Mouse (Mus musculus) lung, postnatal 0 days (tissue): ENCODE data around the gene Sec16b.

Experiments
- CTCF ChIP-seq: IDR thresholded peaks from 2 replicates; pipeline ENCODE4 v1.5.1; 2016; ENCODE audit warnings: antibody characterized with exemption, mild to moderate bottlenecking
- EP300 ChIP-seq: IDR thresholded peaks from 2 replicates; pipeline ENCODE4 v1.6.1; 2016; ENCODE audit warnings: antibody characterized with exemption, mild to moderate bottlenecking, control low read depth

DNA sequence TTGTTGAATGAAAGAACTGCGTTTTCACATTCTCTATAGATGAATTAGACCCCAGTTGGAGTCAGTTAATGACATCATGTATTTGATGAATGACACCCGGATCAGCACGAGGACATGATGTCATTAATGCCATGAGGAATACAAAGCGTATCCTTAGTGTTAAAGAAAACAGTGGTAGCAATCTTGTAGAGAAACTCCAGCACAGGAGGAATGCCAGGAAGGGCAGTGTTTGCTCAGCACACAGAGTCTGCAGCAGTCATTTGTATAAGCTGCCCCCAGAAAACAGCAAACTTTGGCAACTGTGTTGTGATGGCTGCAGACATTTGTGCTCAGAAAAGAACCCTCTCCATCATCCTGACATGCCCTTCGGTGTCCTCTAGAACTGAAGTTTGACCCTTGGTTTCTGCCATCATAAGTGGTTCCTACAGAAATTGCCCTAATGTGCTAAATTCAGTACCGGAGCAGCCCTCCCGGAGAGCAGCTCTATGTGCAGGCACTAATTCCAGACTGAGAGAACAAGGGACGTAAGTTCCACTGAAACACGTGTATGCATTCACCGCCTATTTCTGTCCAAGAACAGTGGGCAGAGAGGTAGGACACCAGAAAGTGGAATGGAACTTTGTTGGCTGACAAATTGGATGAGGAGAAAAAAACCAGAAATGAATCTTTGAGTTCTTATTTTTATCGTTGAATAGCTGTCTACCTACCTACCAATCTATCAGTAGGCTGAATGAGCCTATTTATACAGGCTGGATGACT is 6.3 kb downstream of the Sec16b start:
- TF ChIP-seq CTCF (no peak), EP300 (no peak)
